Mouse (Mus musculus) megakaryocyte, embryonic 14.5 days (primary cell): Measurements from ENCODE around the gene Sars.

Experiments used
- FLI1 ChIP-seq: IDR thresholded peaks from 2 replicates; pipeline ENCODE4 v1.6.1; 2012; ENCODE audit warnings: low read length, inconsistent platforms, mixed read lengths
- GATA1 ChIP-seq: IDR thresholded peaks from 3 replicates; pipeline ENCODE4 v1.6.1; 2012; ENCODE audit warnings: mixed read lengths, low read length, inconsistent platforms, borderline replicate concordance

- TF ChIP-seq GATA1 (no peak), FLI1 (no peak)
These were observed 33.3 kb downstream of the Sars start for GRCm38 (mm10) chr3:108411754-108412121.
